Mouse (Mus musculus) urinary bladder, postnatal 4 days (tissue): Measurements from ENCODE around the gene Kif3a.

Experiments used
- DNase-seq, 2 experiments: peaks; one replicate each; pipeline ENCODE4 v3.0.0; 2021 to 2022; ENCODE audit warnings: low spot score in 2 of 2

The Kif3a gene

DNA sequence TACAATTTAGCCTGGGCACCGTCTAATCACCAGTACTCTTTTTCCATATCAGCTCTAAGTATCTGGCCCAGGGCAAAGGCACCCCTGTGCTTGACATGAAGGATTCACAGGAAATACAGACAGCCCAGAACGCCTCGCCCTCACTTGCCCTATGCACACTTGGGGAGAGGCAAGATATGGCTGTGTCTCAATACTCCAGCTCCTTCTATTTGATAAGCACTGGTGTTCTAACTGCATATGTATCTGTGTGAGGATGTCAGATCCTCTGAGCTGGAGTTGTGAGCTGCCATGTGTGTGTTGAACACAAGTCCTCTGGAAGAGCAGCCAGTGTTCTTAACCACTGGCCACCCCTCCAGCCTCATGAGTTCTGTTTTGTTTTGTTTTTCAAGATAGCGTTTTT lies 84.3 kb downstream of the Kif3a start:
- no peak for DNase-seq
